Mouse (Mus musculus): ENCODE data around the gene Hist1h2bb. TPM values are rescaled to one million over a fixed set of nuclear protein-coding genes. Genes with fewer than 3 reads are reported as not detected.
"Not testable (repeated sequence)": the region's sequence is repeated elsewhere in the genome, so short reads cannot be mapped to it uniquely, and the experiment has no call there.

Hist1h2bb gene
- polyA plus RNA-seq, 1 experiment from 2014 or later = 0.37 TPM

GRCm38 (mm10) chr13:23751478-23751956, 5.0 kb downstream of the Hist1h2bb start:
- Histone ChIP-seq H3K27me3 (replicated peaks; ENCODE audit: control insufficient read depth, insufficient read depth, low read length) (no peaks in the 10 kb centered on the region), H3K9me3 (ENCODE audit: control insufficient read depth) (no peaks in the 10 kb centered on the region), H3K4me1 (replicated peaks; ENCODE audit: control insufficient read depth, insufficient read depth, low read length) (peaks cover 4% of the 10 kb centered on the region; the same call in 1 of the 2 replicates), H3K36me3 (ENCODE audit: control insufficient read depth, insufficient read depth) (no peaks in the 10 kb centered on the region), H3K4me2 (replicated peaks; ENCODE audit: low read depth) (peak overlapping the region; percentile 72), H3K27ac (ENCODE audit: low read depth, low read length) (peak overlapping the region; percentile 77), H3K9ac (ENCODE audit: low read depth, low read length) (no peak overlapping the region), H3K4me3 (ENCODE audit: low read depth, low read length) (peak overlapping the region; percentile 32)
- ATAC-seq = no peak
- under 1% methylated on average over 11 of the region's 11 CpGs for WGBS
- TF ChIP-seq CTCF (IDR thresholded peaks at IDR 0.05; ENCODE audit: low read depth) = no peak

GRCm38 (mm10) chr13:23752067-23752741, 5.7 kb downstream of the Hist1h2bb start, which contains the start of gene Hist1h3b:
TSS of gene Hist1h3b (plus strand) at chr13:23752267.
- ATAC-seq = peak; percentile 71
- not testable (repeated sequence) for H3K9ac ChIP-seq (ENCODE audit: low read depth, low read length); H3K4me1 ChIP-seq (replicated peaks; ENCODE audit: control insufficient read depth, insufficient read depth, low read length); H3K36me3 ChIP-seq (ENCODE audit: control insufficient read depth, insufficient read depth); H3K27me3 ChIP-seq (replicated peaks; ENCODE audit: control insufficient read depth, insufficient read depth, low read length); H3K9me3 ChIP-seq (ENCODE audit: control insufficient read depth)
- H3K4me3 ChIP-seq (ENCODE audit: low read depth, low read length) = peak within 1 kb of the TSS; percentile 32
- peak within 1 kb of the TSS; percentile 72 for H3K4me2 ChIP-seq (replicated peaks; ENCODE audit: low read depth)
- H3K27ac ChIP-seq (ENCODE audit: low read depth, low read length) = peak within 1 kb of the TSS; percentile 77
- TF ChIP-seq CTCF (IDR thresholded peaks at IDR 0.05; ENCODE audit: low read depth) = 0 out of 2 replicates have a peak, but pooled peaks have one; percentile 4
- under 1% methylated on average over 18 of the region's 47 CpGs for WGBS

DNA sequence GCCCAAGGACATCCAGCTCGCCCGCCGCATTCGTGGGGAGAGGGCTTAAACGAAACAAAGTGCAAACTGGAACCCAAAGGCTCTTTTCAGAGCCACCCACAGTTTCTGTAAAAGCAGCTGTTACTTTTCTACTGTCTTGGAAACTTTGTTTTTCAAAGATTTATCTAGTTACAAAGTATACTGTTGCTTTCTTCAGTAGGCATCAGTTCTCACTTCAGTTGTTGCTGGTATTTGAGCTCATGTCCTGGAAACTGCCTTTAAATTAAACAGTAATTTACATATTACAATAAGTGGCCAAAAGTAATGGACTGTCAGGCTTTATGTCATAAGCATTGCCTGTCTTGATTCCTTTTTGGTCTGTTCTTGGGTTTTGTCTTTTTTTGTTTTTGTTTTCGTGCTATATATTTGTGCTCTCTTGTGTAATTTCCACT, 6.2 kb downstream of the Hist1h2bb start:
- no peaks in the 10 kb centered on the region for H3K27me3 ChIP-seq (replicated peaks; ENCODE audit: control insufficient read depth, insufficient read depth, low read length)
- peaks cover 3% of the 10 kb centered on the region; the same call in 1 of the 2 replicates for H3K4me1 ChIP-seq (replicated peaks; ENCODE audit: control insufficient read depth, insufficient read depth, low read length)
- ATAC-seq = no peak
- 8% methylated on average over 6 of the region's 6 CpGs for WGBS
- no peak overlapping the region for H3K27ac ChIP-seq (ENCODE audit: low read depth, low read length)
- peak overlapping the region; percentile 20; the same call in 1 of the 2 replicates for H3K4me3 ChIP-seq (ENCODE audit: low read depth, low read length)
- H3K4me2 ChIP-seq (replicated peaks; ENCODE audit: low read depth) = peak overlapping the region; percentile 47
- H3K9me3 ChIP-seq (ENCODE audit: control insufficient read depth) = no peaks in the 10 kb centered on the region
- no peak for TF ChIP-seq CTCF (IDR thresholded peaks at IDR 0.05; ENCODE audit: low read depth)
- H3K9ac ChIP-seq (ENCODE audit: low read depth, low read length) = no peak overlapping the region
- no peaks in the 10 kb centered on the region for H3K36me3 ChIP-seq (ENCODE audit: control insufficient read depth, insufficient read depth)

- Histone ChIP-seq H3K4me2 (replicated peaks; ENCODE audit: low read depth) (no peak overlapping the region; the same call in 1 of the 2 replicates), H3K9ac (ENCODE audit: low read depth, low read length) (no peak overlapping the region), H3K9me3 (ENCODE audit: control insufficient read depth) (no peaks in the 10 kb centered on the region), H3K27me3 (replicated peaks; ENCODE audit: control insufficient read depth, insufficient read depth, low read length) (no peaks in the 10 kb centered on the region), H3K36me3 (ENCODE audit: control insufficient read depth, insufficient read depth) (no peaks in the 10 kb centered on the region), H3K4me1 (replicated peaks; ENCODE audit: control insufficient read depth, insufficient read depth, low read length) (no peaks in the 10 kb centered on the region), H3K27ac (ENCODE audit: low read depth, low read length) (no peak overlapping the region), H3K4me3 (ENCODE audit: low read depth, low read length) (no peak overlapping the region)
- no peak for ATAC-seq
- 52% methylated on average over 4 of the region's 4 CpGs for WGBS
- no peak for TF ChIP-seq CTCF (IDR thresholded peaks at IDR 0.05; ENCODE audit: low read depth)
Measured at GRCm38 (mm10) chr13:23753314-23754078, 7.0 kb downstream of the Hist1h2bb start.

DNA sequence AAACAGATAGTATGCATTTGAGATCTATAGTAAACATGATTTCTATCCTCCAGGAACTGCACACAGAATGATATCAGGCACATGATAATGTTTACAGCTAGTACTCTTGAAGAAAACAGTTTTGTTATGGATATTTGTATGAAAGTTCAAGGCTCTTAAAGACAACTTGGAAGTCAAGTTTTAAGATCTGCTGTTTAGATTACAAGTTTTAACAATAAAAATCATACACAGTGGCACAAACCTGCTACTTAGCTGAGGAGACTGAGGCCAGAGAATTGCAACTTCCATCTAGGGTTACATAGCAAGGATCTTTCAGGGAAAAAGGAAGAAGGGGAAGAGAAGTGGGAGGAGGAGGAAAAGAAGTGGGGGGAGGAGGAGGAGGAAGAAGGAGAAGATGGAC, 8.5 kb downstream of the Hist1h2bb start:
- no peaks in the 10 kb centered on the region for H3K27me3 ChIP-seq (replicated peaks; ENCODE audit: control insufficient read depth, insufficient read depth, low read length)
- H3K9ac ChIP-seq (ENCODE audit: low read depth, low read length) = no peak overlapping the region
- no peaks in the 10 kb centered on the region for H3K36me3 ChIP-seq (ENCODE audit: control insufficient read depth, insufficient read depth)
- no peaks in the 10 kb centered on the region for H3K4me1 ChIP-seq (replicated peaks; ENCODE audit: control insufficient read depth, insufficient read depth, low read length)
- H3K4me3 ChIP-seq (ENCODE audit: low read depth, low read length) = no peak overlapping the region
- no peak for ATAC-seq
- no peak overlapping the region for H3K27ac ChIP-seq (ENCODE audit: low read depth, low read length)
- TF ChIP-seq CTCF (IDR thresholded peaks at IDR 0.05; ENCODE audit: low read depth) = no peak
- no peak overlapping the region for H3K4me2 ChIP-seq (replicated peaks; ENCODE audit: low read depth)
- H3K9me3 ChIP-seq (ENCODE audit: control insufficient read depth) = no peaks in the 10 kb centered on the region

DNA sequence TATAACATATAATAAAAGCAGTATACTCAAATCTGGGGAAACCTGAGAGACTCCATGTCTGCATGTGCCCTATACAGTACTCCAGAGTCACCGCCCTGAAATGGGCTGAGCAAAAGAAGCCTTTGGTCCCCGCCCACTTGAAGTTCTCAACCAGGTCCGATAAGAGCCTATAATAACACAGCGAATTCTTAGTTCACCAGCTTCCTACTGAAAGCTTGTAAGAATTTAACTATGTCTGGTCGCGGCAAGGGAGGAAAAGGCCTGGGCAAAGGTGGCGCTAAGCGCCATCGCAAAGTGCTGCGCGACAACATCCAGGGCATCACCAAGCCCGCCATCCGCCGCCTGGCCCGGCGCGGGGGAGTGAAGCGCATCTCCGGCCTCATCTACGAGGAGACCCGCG, 10.3 kb downstream of the Hist1h2bb start, which contains the start of gene Hist1h4b:
TSS of gene Hist1h4b (plus strand) at position 224 of the 400 bp plus-strand sequence.
- Histone ChIP-seq H3K9me3 (ENCODE audit: control insufficient read depth) (no peaks in the 10 kb centered on the region), H3K27me3 (replicated peaks; ENCODE audit: control insufficient read depth, insufficient read depth, low read length) (no peaks in the 10 kb centered on the region), H3K27ac (ENCODE audit: low read depth, low read length) (peak within 1 kb of the TSS; percentile 74), H3K4me2 (replicated peaks; ENCODE audit: low read depth) (peak within 1 kb of the TSS; percentile 66), H3K4me3 (ENCODE audit: low read depth, low read length) (peak within 1 kb of the TSS; percentile 36), H3K9ac (ENCODE audit: low read depth, low read length) (0 out of 2 replicates have a peak within 1 kb of the TSS, but pooled peaks have one; percentile 17), H3K36me3 (ENCODE audit: control insufficient read depth, insufficient read depth) (no peaks in the 10 kb centered on the region), H3K4me1 (replicated peaks; ENCODE audit: control insufficient read depth, insufficient read depth, low read length) (peaks cover 5% of the 10 kb centered on the region; the same call in 1 of the 2 replicates)
- no peak; the same call in 1 of the 2 replicates for TF ChIP-seq CTCF (IDR thresholded peaks at IDR 0.05; ENCODE audit: low read depth)
- under 1% methylated on average over 15 of the region's 22 CpGs for WGBS
- ATAC-seq = peak; percentile 71

Measured in intestine, postnatal 0 days (tissue).